Mouse (Mus musculus) bone marrow, adult 2 months (tissue): ENCODE data around the gene Exoc6. TPM values are rescaled to one million over a fixed set of nuclear protein-coding genes. Genes with fewer than 3 reads are reported as not detected.

Experiments used
- H3K27ac ChIP-seq: fragments of 200-500 bp; 2 replicates; pipeline ENCODE4 v1.5.1; 2012; ENCODE audit warnings: low read depth, mild to moderate bottlenecking, control low read depth, inconsistent platforms, low read length; ENCODE audit not compliant: control insufficient read depth, poor library complexity, insufficient read depth
- H3K4me1 ChIP-seq: fragments of 200-500 bp; 2 replicates; pipeline ENCODE4 v1.6.1; 2011; ENCODE audit warnings: low read length; ENCODE audit not compliant: control insufficient read depth, insufficient read depth
- H3K4me3 ChIP-seq: fragments of 200-500 bp; replicated peaks from 2 replicates; pipeline ENCODE3; 2011; ENCODE audit warnings: mild to moderate bottlenecking, low read depth, low read length, control low read depth; ENCODE audit not compliant: control insufficient read depth
- CTCF ChIP-seq: fragments of 200-500 bp; IDR thresholded peaks from 2 replicates; pipeline ENCODE4 v1.5.1; 2011; ENCODE audit warnings: low read length, control low read depth; ENCODE audit not compliant: control insufficient read depth, insufficient read depth
- POLR2A ChIP-seq: fragments of 200-500 bp; IDR thresholded peaks from 2 replicates; pipeline ENCODE4 v1.6.1; 2011; ENCODE audit warnings: low read depth, mild to moderate bottlenecking, control low read depth, low read length, borderline replicate concordance; ENCODE audit not compliant: control insufficient read depth
- WGBS: fragments of 180-500 bp; shearing (Covaris S2); methylation state at CpG from one replicate; pipeline ENCODE4 v1.1.7; 2018; 5-methylcytosine and 5-hydroxymethylcytosine counted together
- polyA plus RNA-seq: library from polyadenylated mRNA; stranded (reverse); fragments of >200 nt; gene quantifications from 2 replicates; pipeline ENCODE4 v1.2.4, GENCODE M21; 2011; ENCODE audit warnings: low replicate concordance; ENCODE audit not compliant: missing spikeins, insufficient read depth, insufficient read length

Gene Exoc6
- polyA plus RNA-seq, 1 experiment: 27.8 TPM

DNA sequence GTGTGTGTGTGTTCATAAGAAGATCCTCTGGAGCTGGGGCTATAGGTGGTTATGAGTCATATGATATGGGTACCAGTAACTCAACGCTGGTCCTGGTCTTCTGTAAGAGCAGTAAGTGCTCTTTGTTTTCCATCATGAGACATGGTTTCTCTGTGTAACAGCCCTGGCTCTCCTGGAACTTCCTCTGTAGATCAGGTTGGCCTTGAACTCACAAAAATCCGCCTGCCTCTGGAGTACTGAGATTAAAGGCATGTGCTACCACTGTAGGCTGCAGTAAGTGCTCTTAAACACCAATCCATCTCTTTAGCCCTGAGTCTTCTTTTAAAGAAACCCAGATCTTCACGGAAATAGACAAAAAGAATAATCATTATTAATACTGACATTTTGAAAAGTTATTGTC is 19.6 kb upstream of the Exoc6 start:
- H3K4me3 ChIP-seq: no peak overlapping the region
- no peak for TF ChIP-seq CTCF
- no peak for TF ChIP-seq POLR2A
- WGBS: 78% methylated on average over 3 of the region's 3 CpGs
- H3K27ac ChIP-seq: no peak overlapping the region
- no peaks in the 10 kb centered on the region; the same call in 1 of the 2 replicates for H3K4me1 ChIP-seq

DNA sequence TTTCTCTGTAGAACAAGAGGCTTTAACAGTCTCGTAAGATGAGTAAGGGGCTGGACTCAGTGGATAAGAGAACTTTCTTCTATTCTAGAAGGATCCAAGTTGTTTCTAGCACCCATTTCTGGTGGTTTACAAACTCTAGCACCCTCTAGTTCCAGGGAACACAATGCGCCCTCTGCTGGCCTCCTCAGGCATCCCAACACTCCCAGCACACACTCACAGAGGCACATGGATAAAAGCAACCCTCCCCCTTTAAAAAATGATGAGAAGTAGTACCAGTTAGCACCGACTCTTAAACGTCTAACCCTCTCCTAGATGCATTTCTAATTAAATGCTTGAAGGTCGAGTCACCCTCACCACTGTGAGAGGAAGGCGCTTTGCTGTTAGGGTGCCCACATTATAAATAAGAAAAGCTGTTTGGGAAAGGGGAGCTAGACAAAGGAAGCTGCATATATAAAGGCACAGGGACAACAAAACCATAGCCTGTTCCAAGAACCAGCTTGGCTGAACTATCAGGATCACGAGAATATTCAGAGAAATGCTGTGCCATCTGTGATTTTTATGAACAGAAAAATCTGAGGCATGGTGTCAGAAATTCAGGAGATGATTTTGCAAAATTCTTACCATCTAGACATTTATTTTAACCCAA is 18.9 kb upstream of the Exoc6 start:
- WGBS: 57% methylated on average over 7 of the region's 7 CpGs
- TF ChIP-seq POLR2A (no peak), CTCF (peak; percentile 84)
- no peaks in the 10 kb centered on the region; the same call in 1 of the 2 replicates for H3K4me1 ChIP-seq
- no peak overlapping the region for H3K27ac ChIP-seq
- no peak overlapping the region for H3K4me3 ChIP-seq

DNA sequence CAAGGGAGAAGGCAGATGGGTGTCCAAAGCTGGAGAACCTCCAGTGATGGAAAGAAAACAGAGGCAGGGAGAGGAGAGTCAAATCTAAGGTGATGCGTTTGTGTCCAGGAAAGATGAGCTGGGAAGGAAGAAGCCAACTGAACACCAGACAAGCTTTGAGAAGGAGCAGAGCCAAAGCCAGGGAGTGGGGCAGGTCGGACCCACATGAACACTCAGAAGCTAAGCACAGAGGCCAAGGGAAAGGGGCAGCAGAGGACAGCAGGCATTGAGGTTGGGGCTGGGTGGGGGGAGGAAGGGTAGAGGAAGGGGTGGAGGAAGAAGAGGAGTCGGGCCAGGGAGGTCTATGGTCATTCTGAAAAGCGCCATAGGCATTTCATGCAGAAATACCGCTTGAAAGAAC is 17.0 kb upstream of the Exoc6 start:
- Histone ChIP-seq H3K27ac (no peak overlapping the region), H3K4me3 (no peak overlapping the region), H3K4me1 (no peaks in the 10 kb centered on the region; the same call in 1 of the 2 replicates)
- WGBS: 83% methylated on average over 5 of the region's 5 CpGs
- TF ChIP-seq POLR2A (no peak), CTCF (no peak)

DNA sequence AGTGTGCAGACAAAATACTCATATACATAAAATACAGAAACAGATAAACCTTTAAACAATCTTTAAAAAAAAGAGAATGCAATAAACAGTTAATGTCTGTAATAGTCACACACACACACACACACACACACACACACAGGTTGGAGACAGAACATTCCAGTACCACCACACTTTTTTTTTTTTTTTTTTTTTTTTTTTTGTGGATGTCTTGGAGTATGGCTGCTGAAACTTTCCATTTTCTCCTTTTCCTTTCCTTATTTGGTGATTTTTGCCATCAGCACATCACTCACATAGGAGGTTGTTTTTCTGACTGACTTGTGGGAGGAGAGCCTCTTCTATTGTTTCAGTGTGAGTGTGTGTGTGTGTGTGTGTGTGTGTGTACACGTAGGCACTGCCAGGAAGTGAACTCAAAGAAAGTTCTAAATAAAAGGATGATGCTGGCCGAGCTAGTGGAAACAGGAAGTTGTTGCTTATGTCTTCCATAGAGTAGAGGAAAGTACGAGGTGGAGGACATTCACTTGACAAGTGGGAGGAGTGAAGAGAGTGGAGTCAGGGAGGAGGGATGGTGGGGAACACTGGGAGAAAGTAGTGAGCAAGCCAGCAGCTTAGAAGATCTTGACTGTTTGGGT is 15.4 kb upstream of the Exoc6 start:
- no peak overlapping the region for H3K27ac ChIP-seq
- WGBS: 4% methylated on average over 3 of the region's 3 CpGs
- no peak overlapping the region for H3K4me3 ChIP-seq
- no peaks in the 10 kb centered on the region; the same call in 1 of the 2 replicates for H3K4me1 ChIP-seq
- TF ChIP-seq POLR2A (no peak), CTCF (no peak)

DNA sequence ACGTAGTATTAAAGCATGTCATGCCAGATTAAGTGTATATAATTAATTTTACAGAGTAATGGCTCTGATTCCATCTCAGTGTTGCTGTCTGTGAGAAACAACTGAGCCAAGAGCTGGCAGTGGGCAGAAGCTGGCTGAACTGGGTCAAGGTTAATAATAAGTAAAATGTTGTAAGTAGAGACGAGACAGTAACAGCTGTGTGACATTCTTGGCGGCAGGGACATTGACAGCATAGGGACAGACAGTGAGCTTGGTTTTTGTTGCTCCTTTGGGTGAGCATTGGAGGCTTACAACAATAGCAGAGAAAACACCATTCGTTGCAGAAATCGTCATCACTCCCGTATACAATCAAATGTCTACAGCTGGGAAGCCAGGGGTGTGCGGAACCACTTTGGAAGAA is 13.8 kb upstream of the Exoc6 start:
- 89% methylated on average over 7 of the region's 7 CpGs for WGBS
- no peak overlapping the region for H3K27ac ChIP-seq
- no peak overlapping the region for H3K4me3 ChIP-seq
- TF ChIP-seq CTCF (no peak), POLR2A (no peak)
- H3K4me1 ChIP-seq: no peaks in the 10 kb centered on the region; the same call in 1 of the 2 replicates

DNA sequence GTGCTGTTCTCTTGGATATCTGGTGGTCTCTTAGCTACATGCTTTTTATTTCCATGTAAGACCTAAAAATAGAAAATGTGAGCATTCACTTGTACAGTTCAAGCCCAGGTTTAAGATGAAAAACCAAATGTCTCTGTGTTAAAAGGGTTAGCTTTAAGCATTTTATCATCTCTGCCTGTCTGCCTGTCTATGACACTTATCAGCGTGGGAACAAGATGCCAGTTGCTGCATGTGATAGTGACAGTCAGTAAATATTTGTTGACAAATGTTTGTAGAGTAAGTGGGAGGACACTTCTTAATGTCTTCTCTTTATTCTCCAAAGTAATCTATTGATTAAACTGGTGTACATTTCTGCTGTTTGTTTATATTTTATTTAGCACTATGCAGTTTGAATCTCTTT is 12.5 kb upstream of the Exoc6 start:
- Histone ChIP-seq H3K27ac (no peak overlapping the region), H3K4me1 (no peaks in the 10 kb centered on the region; the same call in 1 of the 2 replicates), H3K4me3 (no peak overlapping the region)
- no peak for TF ChIP-seq POLR2A
- TF ChIP-seq CTCF: no peak
- 68% methylated on average over 1 of the region's 1 CpGs for WGBS

DNA sequence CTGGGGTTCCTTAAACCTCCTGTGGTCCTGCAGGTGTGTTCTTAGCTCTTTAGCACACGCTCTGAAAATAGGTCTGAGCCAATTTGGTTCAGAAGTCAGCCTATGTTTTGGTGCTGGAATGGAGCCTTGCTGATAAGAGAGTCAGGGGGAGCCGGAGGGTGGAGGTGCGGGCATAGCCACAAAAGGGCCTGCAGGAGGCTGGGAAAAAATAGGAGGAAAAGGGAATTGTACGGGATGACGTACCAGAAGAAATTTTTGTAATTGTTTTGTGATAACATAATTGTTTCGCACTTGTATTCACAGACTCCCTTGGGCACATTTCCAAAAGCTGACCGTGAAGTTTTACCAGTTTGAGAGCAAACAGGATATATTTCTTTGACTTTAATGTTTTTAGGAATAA is 10.0 kb upstream of the Exoc6 start:
- 73% methylated on average over 7 of the region's 7 CpGs for WGBS
- Histone ChIP-seq H3K27ac (no peak overlapping the region), H3K4me3 (no peak overlapping the region), H3K4me1 (no peaks in the 10 kb centered on the region)
- no peak for TF ChIP-seq POLR2A
- TF ChIP-seq CTCF: no peak

DNA sequence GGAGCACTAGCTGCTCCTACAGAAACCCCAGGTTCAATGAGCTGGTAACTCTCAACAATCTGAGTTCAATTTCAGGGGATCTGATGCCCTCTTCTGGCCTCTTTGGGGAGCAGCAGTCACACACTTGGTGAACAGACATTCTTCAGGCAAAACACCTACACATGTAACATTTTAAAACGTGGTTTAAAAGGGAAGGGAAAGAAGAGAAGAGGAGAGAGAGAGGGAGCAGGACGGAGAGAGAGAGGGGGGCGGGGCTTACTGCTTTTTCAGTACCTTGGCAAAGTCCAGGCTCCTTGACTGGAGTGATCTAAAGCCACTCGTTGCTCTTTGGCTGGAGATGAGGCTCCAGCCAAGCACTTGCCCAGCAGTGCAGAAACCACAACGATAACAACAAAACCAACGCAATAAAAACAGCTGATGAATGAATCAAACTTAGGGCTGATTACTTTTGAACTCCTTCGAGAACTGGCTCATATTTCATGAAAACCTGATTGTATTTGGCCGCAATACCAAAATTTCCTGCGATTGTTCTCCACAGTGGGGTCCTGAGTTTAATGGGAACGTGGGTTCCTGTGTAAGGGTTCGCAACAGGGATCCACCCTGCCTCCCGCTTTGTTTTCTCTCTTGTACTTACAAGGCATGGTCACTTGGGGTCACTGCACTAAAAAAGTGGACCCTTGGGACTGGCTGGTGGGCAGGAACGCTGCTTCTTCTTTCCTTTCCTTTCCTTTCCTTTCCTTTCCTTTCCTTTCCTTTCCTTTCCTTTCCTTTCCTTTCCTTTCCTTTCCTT is 6.5 kb upstream of the Exoc6 start:
- TF ChIP-seq POLR2A (no peak), CTCF (peak; percentile 37)
- Histone ChIP-seq H3K4me1 (peaks cover 1% of the 10 kb centered on the region; the same call in 1 of the 2 replicates), H3K4me3 (no peak overlapping the region), H3K27ac (no peak overlapping the region)
- 37% methylated on average over 13 of the region's 13 CpGs for WGBS
